Mouse (Mus musculus): ENCODE measurements around the gene Fam217b.
A peak's percentile ranks its signal among the peaks of the same experiment; 100 is the strongest.

Gene Fam217b

GRCm38 (mm10) chr2:178414261-178415149, at the start of gene Fam217b, which contains the start of gene Ppp1r3d:
Gene Fam217b (plus strand): TSS chr2:178414524.
Gene Ppp1r3d (minus strand): TSS chr2:178414472.
- peak; percentile 68 for DNase-seq

GRCm38 (mm10) chr2:178407053-178407815, 7.1 kb upstream of the Fam217b start, which contains the start of gene Sycp2:
Gene Sycp2 (minus strand): TSS chr2:178407685.
- DNase-seq, result no peak

GRCm38 (mm10) chr2:178409024-178409423, 5.3 kb upstream of the Fam217b start:
- no peak for DNase-seq

GRCm38 (mm10) chr2:178410286-178410685, 4.0 kb upstream of the Fam217b start:
- no peak for DNase-seq

- DNase-seq, result peak; percentile 39
Observed at GRCm38 (mm10) chr2:178412598-178412997, 1.7 kb upstream of the Fam217b start.

- DNase-seq, result peak; percentile 66
Observed at GRCm38 (mm10) chr2:178413081-178413480, 1.2 kb upstream of the Fam217b start.

- peak; percentile 48 for DNase-seq
Observed at GRCm38 (mm10) chr2:178413481-178414260, 653 bp upstream of the Fam217b start.

GRCm38 (mm10) chr2:178415150-178415448, 775 bp downstream of the Fam217b start:
- no peak for DNase-seq

GRCm38 (mm10) chr2:178416427-178416826, 2.1 kb downstream of the Fam217b start:
- DNase-seq, result no peak

- DNase-seq, result no peak
Observed at GRCm38 (mm10) chr2:178416970-178417369, 2.6 kb downstream of the Fam217b start.

GRCm38 (mm10) chr2:178420576-178420975, 6.3 kb downstream of the Fam217b start:
- DNase-seq, result no peak

- peak; percentile 50 for DNase-seq
Observed at GRCm38 (mm10) chr2:178421603-178422002, 7.3 kb downstream of the Fam217b start.

GRCm38 (mm10) chr2:178422186-178422585, 7.9 kb downstream of the Fam217b start:
- no peak for DNase-seq

GRCm38 (mm10) chr2:178423223-178423622, 8.9 kb downstream of the Fam217b start:
- no peak for DNase-seq

- DNase-seq, result peak; percentile 58
Observed at GRCm38 (mm10) chr2:178426229-178426628, 11.9 kb downstream of the Fam217b start.

GRCm38 (mm10) chr2:178427181-178427580, 12.9 kb downstream of the Fam217b start:
- DNase-seq, result no peak

GRCm38 (mm10) chr2:178428183-178428582, 13.9 kb downstream of the Fam217b start:
- no peak for DNase-seq

GRCm38 (mm10) chr2:178428676-178429075, 14.4 kb downstream of the Fam217b start:
- no peak for DNase-seq

GRCm38 (mm10) chr2:178429426-178429825, 15.1 kb downstream of the Fam217b start:
- DNase-seq, result no peak

GRCm38 (mm10) chr2:178430231-178430630, 15.9 kb downstream of the Fam217b start, which contains the start of gene Cdh26:
Gene Cdh26 (plus strand): TSS chr2:178430531.
- no peak for DNase-seq

GRCm38 (mm10) chr2:178433495-178433894, 19.2 kb downstream of the Fam217b start:
- no peak for DNase-seq

GRCm38 (mm10) chr2:178433903-178434302, 19.6 kb downstream of the Fam217b start:
- no peak for DNase-seq

- no peak for DNase-seq
Observed at GRCm38 (mm10) chr2:178437311-178437710, 23.0 kb downstream of the Fam217b start.
